Comparison of ENCODE assay signal across 19 mouse cellular contexts in genomic region chr12:12716691-12717090, GRCm38 (mm10).
A peak's percentile ranks its signal among the peaks of the same experiment; 100 is the strongest.
DNase-seq lines count a peak whose midpoint lies in the region; ATAC-seq and TF ChIP-seq lines count a peak whose summit lies in the region.
"Had no signal": no experiment of that assay in that cellular context is flagged by ENCODE, and none has a peak within 500 bp of the region (broad histone marks: within the 10 kb centered on the region; RNA-seq: fewer than 3 reads in every experiment).

No protein-coding gene starts in this region.

- H3K36me3 ChIP-seq in forebrain, embryonic 10.5 days (replicated peaks), result no peaks in the 10 kb centered on the region
- H3K36me3 ChIP-seq in forebrain, embryonic 12.5 days (replicated peaks), result no peaks in the 10 kb centered on the region
- H3K36me3 ChIP-seq in forebrain, embryonic 15.5 days, result no peaks in the 10 kb centered on the region
- H3K36me3 ChIP-seq: neural tube, embryonic 15.5 days had no signal

- no peak for DNase-seq in forebrain, embryonic 10.5 days (ENCODE audit: extremely low spot score, low spot score)
- DNase-seq in left cerebral cortex, adult 2 months (ENCODE audit: extremely low spot score in 1 of 2, low spot score in 2 of 2), result no peak
- no peak for DNase-seq in left cerebral cortex, postnatal 10 days (ENCODE audit: extremely low spot score in 1 of 2, low spot score in 2 of 2)
- no peak for DNase-seq in spleen, postnatal 14 days (ENCODE audit: low spot score in 2 of 2)
- DNase-seq in cerebellum, postnatal 4 days (ENCODE audit: low spot score in 2 of 2), result no peak
- DNase-seq: adrenal gland, postnatal 10 days; kidney, adult 2 months; kidney, postnatal 14 days; lung, adult 2 months; thymus, postnatal 14 days had no signal

- no peak overlapping the region for H3K4me2 ChIP-seq in forebrain, embryonic 12.5 days
- H3K4me2 ChIP-seq in forebrain, embryonic 15.5 days (replicated peaks), result no peak overlapping the region
- H3K4me2 ChIP-seq: liver, embryonic 11.5 days; neural tube, embryonic 15.5 days had no signal

- no peak for ATAC-seq in forebrain, embryonic 12.5 days (ENCODE audit: low FRiP score)
- ATAC-seq in forebrain, embryonic 15.5 days (replicated peaks), result peak; percentile 44; the same call in 1 of the 2 replicates
- ATAC-seq: inflammation-experienced regulatory T-cells, adult 6 months; midbrain, embryonic 16.5 days; Patski had no signal

- peaks cover 43% of the 10 kb centered on the region for H3K27me3 ChIP-seq in forebrain, embryonic 10.5 days (ENCODE audit: poor library complexity, severe bottlenecking)
- peaks cover 37% of the 10 kb centered on the region; the same call in 1 of the 2 replicates for H3K27me3 ChIP-seq in forebrain, embryonic 12.5 days
- H3K27me3 ChIP-seq in forebrain, embryonic 15.5 days, result no peaks in the 10 kb centered on the region
- H3K27me3 ChIP-seq: neural tube, embryonic 15.5 days had no signal

- no peaks in the 10 kb centered on the region for H3K9me3 ChIP-seq in forebrain, embryonic 10.5 days
- H3K9me3 ChIP-seq in forebrain, embryonic 12.5 days, result no peaks in the 10 kb centered on the region
- no peaks in the 10 kb centered on the region for H3K9me3 ChIP-seq in forebrain, embryonic 15.5 days
- H3K9me3 ChIP-seq: megakaryocyte, embryonic 14.5 days; neural tube, embryonic 15.5 days had no signal

- 92% methylated on average over 9 of the region's 9 CpGs for WGBS in forebrain, embryonic 10.5 days
- WGBS in forebrain, embryonic 12.5 days, result 92% methylated on average over 9 of the region's 9 CpGs
- WGBS in forebrain, embryonic 15.5 days, result 76% methylated on average over 9 of the region's 9 CpGs
- 50% methylated on average over 9 of the region's 9 CpGs for WGBS in olfactory bulb, adult 2 months

- intact Hi-C loops in left cerebral cortex, adult 2 months (cut with DNase I), result loop anchor here (5.0 to 10.0 kb wide), 2 partner anchors 221 to 498 kb away; no protein-coding TSS in a partner anchor
- intact Hi-C loops in left cerebral cortex, postnatal 10 days (cut with DNase I), result loop anchor here (5.0 kb wide), 1 partner anchor 221 kb away; no protein-coding TSS in a partner anchor

- TF ChIP-seq CTCF in left cerebral cortex, adult 2 months (IDR thresholded peaks at IDR 0.05), result no peak
- no peak for TF ChIP-seq CTCF in olfactory bulb, adult 2 months (IDR thresholded peaks at IDR 0.05; ENCODE audit: insufficient read depth, low read depth, low read length)

- no peak overlapping the region for H3K9ac ChIP-seq in forebrain, embryonic 12.5 days
- H3K9ac ChIP-seq in forebrain, embryonic 15.5 days (replicated peaks), result no peak overlapping the region
- H3K9ac ChIP-seq: neural tube, embryonic 15.5 days had no signal

- peak overlapping the region; percentile 69 for H3K27ac ChIP-seq in forebrain, embryonic 10.5 days
- H3K27ac ChIP-seq in forebrain, embryonic 12.5 days, result no peak overlapping the region
- peak overlapping the region; percentile 21; the same call in 1 of the 2 replicates for H3K27ac ChIP-seq in left cerebral cortex, adult 2 months
- H3K27ac ChIP-seq in forebrain, embryonic 15.5 days (replicated peaks), result peak overlapping the region; percentile 60
- H3K27ac ChIP-seq in olfactory bulb, adult 2 months (ENCODE audit: insufficient read depth, low read depth, low read length), result peak overlapping the region; percentile 69
- H3K27ac ChIP-seq: neural tube, embryonic 15.5 days had no signal

- peaks cover 52% of the 10 kb centered on the region for H3K4me1 ChIP-seq in forebrain, embryonic 10.5 days
- peaks cover 12% of the 10 kb centered on the region; the same call in 1 of the 2 replicates for H3K4me1 ChIP-seq in forebrain, embryonic 12.5 days
- H3K4me1 ChIP-seq in forebrain, embryonic 15.5 days, result peaks cover 14% of the 10 kb centered on the region
- peaks cover 15% of the 10 kb centered on the region for H3K4me1 ChIP-seq in olfactory bulb, adult 2 months (ENCODE audit: control insufficient read depth, insufficient read depth, low read length)
- H3K4me1 ChIP-seq: neural tube, embryonic 15.5 days had no signal

- H3K4me3 ChIP-seq in forebrain, embryonic 10.5 days, result no peak overlapping the region
- no peak overlapping the region for H3K4me3 ChIP-seq in forebrain, embryonic 12.5 days (replicated peaks)
- H3K4me3 ChIP-seq in left cerebral cortex, adult 2 months, result no peak overlapping the region
- no peak overlapping the region for H3K4me3 ChIP-seq in forebrain, embryonic 15.5 days
- H3K4me3 ChIP-seq in olfactory bulb, adult 2 months (ENCODE audit: insufficient read depth, low read depth, low read length), result no peak overlapping the region
- H3K4me3 ChIP-seq: megakaryocyte, embryonic 14.5 days; neural tube, embryonic 15.5 days had no signal

- no peak for TF ChIP-seq POLR2A in olfactory bulb, adult 2 months (IDR thresholded peaks at IDR 0.05; ENCODE audit: insufficient read depth, low read depth, low read length)
